Mouse (Mus musculus) megakaryocyte progenitor cell, adult 5-6 weeks (primary cell): ENCODE measurements around the gene Racgap1. TPM values are rescaled to one million over a fixed set of nuclear protein-coding genes. Genes with fewer than 3 reads are reported as not detected.

ENCODE experiments used
- ATAC-seq: replicated peaks from 2 replicates; pipeline ENCODE4 v1.8.0; 2016; ENCODE audit warnings: mild to moderate bottlenecking, moderate TSS enrichment, inconsistent platforms; ENCODE audit not compliant: poor library complexity
- total RNA-seq, 2 experiments: library from RNA; stranded (forward) in 1 of 2; stranded (reverse) in 1 of 2; fragments of 157-497, 149-512 nt in 1 of 2; fragments of 200-1000 nt in 1 of 2; gene quantifications; 2 replicates each; pipeline versions ENCODE4 v1.2.3 to v1.2.4; 2015 to 2017

Gene Racgap1
- 61.7 and 69.9 TPM in 2 replicates for total RNA-seq (2015)
- total RNA-seq (2017), result 69.1 and 69.4 TPM in 2 replicates

- ATAC-seq, result peak; percentile 95
Measured at GRCm38 (mm10) chr15:99651163-99651872, at the start of gene Racgap1. TSS of gene Racgap1 (minus strand) at chr15:99651656.

GRCm38 (mm10) chr15:99700219-99701106 lies 49.0 kb upstream of the Racgap1 start:
- ATAC-seq, result no peak

GRCm38 (mm10) chr15:99699715-99700114 lies 48.3 kb upstream of the Racgap1 start:
- ATAC-seq, result no peak

DNA sequence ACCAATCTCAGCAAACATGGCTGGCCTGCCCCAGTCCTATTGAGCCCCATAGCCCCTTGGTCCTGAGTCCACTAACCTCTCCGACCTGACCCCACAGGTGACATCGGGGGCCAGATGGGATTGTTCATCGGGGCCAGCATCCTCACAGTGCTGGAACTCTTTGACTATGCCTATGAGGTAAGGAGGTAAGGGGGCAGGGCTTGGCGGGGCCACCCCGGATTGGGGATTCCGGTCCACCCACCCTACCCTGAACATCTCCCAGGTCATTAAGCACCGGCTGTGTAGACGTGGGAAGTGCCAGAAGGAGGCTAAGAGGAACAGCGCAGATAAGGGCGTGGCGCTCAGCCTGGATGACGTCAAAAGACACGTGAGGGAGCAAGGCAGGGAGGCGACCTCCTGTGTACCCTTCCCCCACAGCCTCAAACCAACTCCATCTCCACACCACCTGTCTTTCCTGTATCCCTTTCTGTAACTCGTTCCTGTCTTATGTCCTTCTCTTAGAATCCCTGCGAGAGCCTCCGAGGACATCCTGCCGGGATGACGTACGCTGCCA lies 47.2 kb upstream of the Racgap1 start:
- ATAC-seq, result no peak

DNA sequence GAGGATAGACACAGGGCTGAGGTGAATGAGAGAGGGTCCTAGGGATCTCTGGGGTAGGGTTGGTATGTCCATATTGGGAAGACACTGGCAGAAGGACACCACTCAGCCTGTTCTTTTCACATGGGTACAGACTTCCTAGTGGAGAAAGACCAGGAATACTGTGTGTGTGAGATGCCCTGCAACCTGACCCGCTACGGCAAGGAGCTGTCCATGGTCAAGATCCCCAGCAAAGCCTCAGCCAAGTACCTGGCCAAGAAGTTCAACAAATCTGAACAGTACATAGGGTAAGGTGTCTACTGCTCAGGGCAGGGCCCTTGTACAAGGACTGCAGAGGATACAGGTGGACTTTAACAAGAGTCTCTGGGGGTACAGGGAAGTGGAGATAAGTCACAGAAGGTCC lies 45.9 kb upstream of the Racgap1 start:
- no peak for ATAC-seq

- no peak for ATAC-seq
Measured at GRCm38 (mm10) chr15:99691976-99692375, 40.5 kb upstream of the Racgap1 start.

- no peak for ATAC-seq
Measured at GRCm38 (mm10) chr15:99690924-99691323, 39.5 kb upstream of the Racgap1 start.

DNA sequence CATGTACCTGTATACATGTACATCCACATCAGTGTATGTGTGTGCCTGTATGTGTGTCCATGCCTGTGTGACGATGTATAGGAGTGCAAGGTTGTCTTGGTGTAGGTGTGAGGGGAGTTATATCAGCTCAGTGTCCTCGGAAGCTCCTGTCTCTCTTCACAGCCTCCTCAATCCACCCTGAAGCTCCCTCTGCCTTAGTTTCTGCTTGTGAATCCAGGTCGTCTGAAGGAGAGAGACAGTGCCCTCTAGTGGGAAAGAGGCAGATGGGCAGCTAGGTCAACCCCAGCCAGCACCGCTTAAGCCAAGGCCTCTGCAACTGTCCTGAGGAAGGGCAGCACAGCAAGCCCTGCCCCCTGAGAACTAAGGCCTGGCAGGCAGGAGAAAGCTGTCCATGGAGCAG lies 37.3 kb upstream of the Racgap1 start:
- peak; percentile 85 for ATAC-seq

GRCm38 (mm10) chr15:99684156-99684555 lies 32.7 kb upstream of the Racgap1 start:
- no peak for ATAC-seq

- ATAC-seq, result peak; percentile 44
Measured at GRCm38 (mm10) chr15:99682880-99683279, 31.4 kb upstream of the Racgap1 start.

- no peak for ATAC-seq
Measured at GRCm38 (mm10) chr15:99679008-99679407, 27.6 kb upstream of the Racgap1 start.

DNA sequence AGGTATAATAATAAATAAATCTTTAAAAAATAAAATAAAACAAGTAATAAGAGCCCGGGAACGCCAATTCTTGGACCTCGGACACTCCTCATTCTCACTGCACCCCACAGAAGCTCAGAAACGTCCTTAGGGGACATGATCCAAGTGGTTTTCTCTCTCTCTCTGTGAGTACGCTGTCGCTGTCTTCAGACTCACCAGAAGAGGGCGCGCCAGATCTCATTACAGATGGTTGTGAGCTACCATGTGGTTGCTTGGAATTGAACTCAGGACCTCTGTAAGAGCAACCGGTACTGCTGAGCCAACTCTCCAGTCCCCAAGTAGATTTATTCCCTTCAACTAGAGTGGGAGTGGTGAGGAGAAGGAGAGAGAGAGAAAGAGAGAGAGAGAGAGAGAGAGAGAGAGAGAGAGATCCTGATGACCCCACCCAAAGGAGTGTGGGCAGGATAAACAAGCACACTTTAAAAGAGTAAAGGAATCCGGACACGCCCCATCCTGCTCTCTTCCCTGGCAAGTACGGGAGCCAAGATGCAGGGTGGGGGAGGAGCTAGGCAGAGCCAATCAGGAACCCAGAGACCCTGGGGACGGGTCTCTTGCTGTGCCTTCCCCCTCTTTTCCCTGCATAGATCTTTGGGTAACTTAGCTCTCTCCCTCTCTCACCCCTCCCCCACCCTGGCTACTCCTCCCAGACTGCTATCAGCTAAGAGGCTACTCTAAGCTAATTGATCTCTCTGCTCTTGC lies 26.8 kb upstream of the Racgap1 start:
- ATAC-seq, result 0 out of 2 replicates have a peak, but pooled peaks have one; percentile 26

DNA sequence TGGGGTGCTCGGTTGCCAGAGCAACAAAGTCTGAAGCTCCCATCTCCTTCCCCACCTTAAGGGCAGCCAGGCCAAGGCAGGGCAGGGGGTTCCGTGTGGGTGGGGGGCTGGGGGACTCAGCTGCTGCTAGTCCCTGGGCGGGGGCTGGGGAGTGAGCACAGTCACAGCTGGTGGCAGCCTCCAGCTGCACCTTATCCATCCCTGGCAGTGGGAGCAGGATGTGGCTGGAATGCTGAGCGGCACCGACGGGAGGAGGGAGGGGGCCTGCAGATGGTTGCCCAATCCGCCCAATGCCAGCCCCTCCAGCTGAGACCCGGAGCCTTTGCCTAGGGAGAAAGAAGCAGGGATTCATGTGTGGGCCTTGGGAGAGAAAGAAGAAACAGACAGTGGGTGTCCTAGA lies 25.6 kb upstream of the Racgap1 start:
- no peak for ATAC-seq

DNA sequence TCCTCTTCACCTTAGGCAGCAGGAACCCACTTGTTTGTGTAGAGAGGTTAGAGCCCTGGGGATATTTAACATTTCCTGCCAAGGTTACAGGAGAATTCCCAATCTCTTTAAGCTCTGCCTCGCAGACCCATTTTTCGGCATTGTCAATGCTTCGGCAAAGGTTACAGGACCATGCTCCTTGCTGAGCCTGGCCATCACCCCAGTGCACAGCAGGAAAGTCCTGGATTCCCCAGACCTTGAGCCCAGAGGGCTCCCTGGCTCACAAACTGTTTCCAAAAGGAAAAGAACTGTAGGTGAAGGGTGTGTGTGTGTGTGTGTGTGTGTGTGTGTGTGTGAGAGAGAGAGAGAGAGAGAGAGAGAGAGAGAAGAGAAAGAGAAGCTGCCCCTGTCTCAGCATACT lies 23.4 kb upstream of the Racgap1 start:
- ATAC-seq, result no peak

- no peak for ATAC-seq
Measured at GRCm38 (mm10) chr15:99671783-99672182, 20.3 kb upstream of the Racgap1 start.

DNA sequence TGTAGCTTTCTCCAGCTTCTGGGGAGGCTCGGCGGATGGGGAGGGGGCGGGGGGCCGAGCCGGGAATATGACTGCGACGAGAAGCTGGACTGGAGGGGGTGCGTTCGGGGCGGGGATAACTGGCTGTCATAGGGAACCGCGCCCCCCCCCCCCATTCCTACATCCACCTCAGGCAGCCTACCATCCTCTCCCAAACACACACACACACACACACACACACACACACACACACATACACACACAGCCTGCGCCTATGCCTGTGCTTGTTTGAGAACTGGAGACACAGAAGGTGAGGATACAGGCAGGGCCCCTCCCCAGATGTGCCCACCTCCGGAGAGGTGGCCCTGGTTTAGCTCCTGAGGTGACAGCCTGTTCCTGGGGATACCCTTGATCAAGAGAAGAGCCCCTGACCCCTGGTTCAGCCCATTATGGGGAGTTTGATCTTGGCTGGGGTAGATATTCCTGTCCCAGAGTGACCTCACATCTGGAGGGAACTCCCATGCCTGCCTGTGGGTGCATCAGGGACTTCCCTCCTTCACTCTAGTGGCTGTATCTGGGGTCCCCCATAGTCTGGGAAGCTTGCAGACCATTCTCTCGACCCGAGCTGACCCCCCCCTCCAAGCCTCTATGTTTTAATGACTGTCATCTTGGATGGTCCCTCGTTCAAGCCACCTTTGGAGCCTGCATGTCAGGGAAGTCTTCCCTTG lies 19.7 kb upstream of the Racgap1 start:
- no peak for ATAC-seq

DNA sequence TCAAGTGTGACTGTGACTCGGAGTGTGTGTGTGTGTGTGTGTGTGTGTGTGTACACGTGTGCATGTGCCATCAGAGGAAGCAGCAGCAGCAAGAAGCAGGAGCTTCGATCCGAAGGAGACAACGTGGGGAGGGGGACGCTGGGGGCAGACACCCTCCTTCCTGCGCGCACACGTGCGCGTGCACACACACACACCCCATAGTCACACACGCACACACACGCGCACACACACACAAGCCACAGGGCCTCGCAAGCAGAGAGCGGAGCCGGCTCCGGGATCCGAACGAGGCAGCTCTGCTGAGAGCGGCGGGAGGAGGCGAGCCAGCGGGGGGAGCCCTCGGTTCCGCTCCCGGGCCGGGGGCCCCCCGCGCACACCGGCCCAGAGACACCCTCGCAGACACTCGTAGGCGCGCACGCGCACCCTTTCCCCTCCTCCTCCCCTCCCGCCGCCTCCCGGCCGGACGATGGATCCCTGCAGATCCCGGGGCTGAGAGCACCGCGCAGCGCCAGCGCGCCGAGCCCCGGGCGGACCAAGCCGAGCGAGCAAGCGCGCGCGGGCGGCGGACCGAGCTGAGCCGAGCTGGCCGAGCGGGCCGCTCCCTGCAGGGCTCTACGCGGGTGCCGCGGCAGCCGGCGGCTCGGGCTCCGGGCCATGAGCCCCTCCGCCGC lies 18.8 kb upstream of the Racgap1 start, which contains the start of gene Asic1:
Gene Asic1 (plus strand): TSS at position 215 of the 668 bp plus-strand sequence.
- ATAC-seq, result no peak

GRCm38 (mm10) chr15:99669392-99669791 lies 17.9 kb upstream of the Racgap1 start:
- ATAC-seq, result no peak

DNA sequence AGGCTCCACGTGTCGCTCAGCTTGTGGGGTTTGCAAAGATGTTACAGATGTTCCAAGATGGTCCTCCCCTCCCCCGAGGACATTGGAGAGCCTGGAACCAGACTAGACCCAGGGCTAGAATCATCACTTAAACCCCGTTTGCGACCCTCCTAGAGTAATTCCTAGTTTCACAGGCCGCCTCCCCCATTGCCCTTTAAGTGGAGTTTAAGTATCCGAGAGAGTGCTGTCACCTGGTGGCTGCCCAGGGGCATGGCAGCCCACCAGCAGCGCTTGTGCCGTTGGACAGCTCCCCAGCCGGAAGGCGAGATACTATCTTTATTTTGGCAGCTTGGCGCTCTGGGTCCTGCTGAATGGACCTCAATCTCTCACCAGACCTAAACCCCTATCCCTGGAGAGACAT lies 17.4 kb upstream of the Racgap1 start:
- peak; percentile 66 for ATAC-seq

DNA sequence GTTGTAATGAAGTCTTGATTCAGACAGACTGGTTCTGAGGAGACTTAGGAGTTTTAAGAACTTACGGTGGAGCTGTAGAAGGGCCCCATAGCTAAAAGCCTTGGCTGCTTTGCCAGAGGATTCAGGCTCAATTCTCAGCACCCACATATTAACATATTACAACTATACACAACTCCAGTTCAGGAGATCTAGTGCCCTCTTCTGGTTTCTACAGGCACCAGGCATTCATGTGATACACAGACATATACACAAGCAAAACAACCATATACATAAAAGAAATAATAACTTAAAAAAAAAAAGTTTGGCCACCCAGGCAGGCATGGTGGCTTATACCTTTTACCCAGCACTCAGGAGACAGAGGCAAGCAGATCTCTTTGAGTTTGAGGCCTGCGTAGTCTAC lies 16.1 kb upstream of the Racgap1 start:
- ATAC-seq, result no peak
